Mouse (Mus musculus) thymus, adult 2 months (tissue): ENCODE data around the gene Glyat.

Source experiments
- CTCF ChIP-seq: fragments of 200-500 bp; IDR thresholded peaks from 2 replicates; pipeline ENCODE4 v1.5.1; 2012; ENCODE audit warnings: mild to moderate bottlenecking, control low read depth, low read length, moderate library complexity, borderline replicate concordance; ENCODE audit not compliant: control insufficient read depth, poor library complexity, insufficient read depth; ENCODE audit errors: extremely low read depth
- POLR2A ChIP-seq: fragments of 200-500 bp; IDR thresholded peaks from 2 replicates; pipeline ENCODE4 v1.6.1; 2012; ENCODE audit warnings: mild to moderate bottlenecking, low read length, control low read depth, moderate library complexity; ENCODE audit not compliant: control insufficient read depth, poor library complexity, insufficient read depth; ENCODE audit errors: extremely low read depth

DNA sequence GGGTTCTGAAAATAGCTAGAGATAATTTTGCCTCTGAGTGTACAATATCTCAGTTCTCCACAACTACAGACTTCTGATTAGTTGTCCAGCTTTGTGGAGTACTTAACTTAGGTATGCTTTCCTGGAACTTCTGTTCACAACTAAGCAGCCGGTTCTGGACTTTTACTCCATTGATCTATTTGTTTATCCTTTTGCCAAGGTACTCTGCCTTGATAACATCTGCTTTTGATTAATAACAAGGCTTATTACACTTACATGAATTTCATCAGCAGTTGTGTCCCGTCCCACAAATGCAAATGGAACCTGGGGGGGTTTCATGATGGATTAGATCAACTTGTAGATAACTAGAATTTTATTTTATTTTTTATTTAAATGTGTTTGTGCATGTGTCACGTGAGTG lies 3.8 kb downstream of the Glyat start:
- TF ChIP-seq POLR2A (no peak), CTCF (no peak)
